ENCODE assay signal across 13 mouse cellular contexts in the genomic region with DNA sequence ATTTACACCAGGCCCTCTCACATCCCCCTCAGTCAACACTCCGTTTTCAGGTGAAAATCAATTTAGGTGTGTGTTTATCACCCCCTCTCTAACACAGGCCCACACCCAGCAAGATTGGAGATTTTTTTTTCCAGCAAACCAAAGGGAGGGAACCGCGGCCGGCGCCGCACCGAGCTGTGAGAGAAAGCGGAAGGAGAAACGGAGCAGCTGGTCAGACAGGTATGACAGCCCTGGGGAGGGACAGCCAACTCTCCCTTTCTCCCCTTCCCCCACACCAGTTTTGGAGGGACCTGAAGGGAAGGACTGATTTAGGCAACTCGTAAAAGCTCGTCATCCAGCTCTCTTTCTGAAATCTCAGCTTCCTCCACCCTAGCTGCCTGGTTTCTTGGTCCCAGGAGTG. TPM values are rescaled to one million over a fixed set of nuclear protein-coding genes. Genes with fewer than 3 reads are reported as not detected.
DNase-seq lines count a peak whose midpoint lies in the region; ATAC-seq and TF ChIP-seq lines count a peak whose summit lies in the region.
"Had no signal": no experiment of that assay in that cellular context is flagged by ENCODE, and none has a peak within 500 bp of the region (broad histone marks: within the 10 kb centered on the region; RNA-seq: fewer than 3 reads in every experiment).

No protein-coding gene starts in this region.

- H3K9ac ChIP-seq in limb, embryonic 13.5 days = no peak overlapping the region
- no peak overlapping the region for H3K9ac ChIP-seq in lung, postnatal 0 days (replicated peaks; ENCODE audit: low read depth)
- no peak overlapping the region for H3K9ac ChIP-seq in midbrain, embryonic 14.5 days (replicated peaks; ENCODE audit: low read length)
- H3K9ac ChIP-seq in forebrain, postnatal 0 days = no peak overlapping the region

- WGBS in limb, embryonic 13.5 days = 16% methylated on average over 11 of the region's 11 CpGs
- 23% methylated on average over 11 of the region's 11 CpGs for WGBS in lung, postnatal 0 days
- 43% methylated on average over 11 of the region's 11 CpGs for WGBS in midbrain, embryonic 14.5 days
- 43% methylated on average over 11 of the region's 11 CpGs for WGBS in forebrain, postnatal 0 days

- ATAC-seq in limb, embryonic 13.5 days (ENCODE audit: low FRiP score, low read depth) = no peak
- no peak for ATAC-seq in lung, postnatal 0 days
- ATAC-seq in midbrain, embryonic 14.5 days (ENCODE audit: low FRiP score, low TSS enrichment) = no peak
- ATAC-seq in forebrain, postnatal 0 days = no peak

- H3K36me3 ChIP-seq in limb, embryonic 13.5 days = no peaks in the 10 kb centered on the region
- no peaks in the 10 kb centered on the region for H3K36me3 ChIP-seq in lung, postnatal 0 days (ENCODE audit: insufficient read depth, low read length)
- no peaks in the 10 kb centered on the region for H3K36me3 ChIP-seq in midbrain, embryonic 14.5 days (ENCODE audit: control insufficient read depth, insufficient read depth, low read length)
- H3K36me3 ChIP-seq in forebrain, postnatal 0 days (ENCODE audit: insufficient read depth) = no peaks in the 10 kb centered on the region

- no peak overlapping the region for H3K27ac ChIP-seq in limb, embryonic 13.5 days
- H3K27ac ChIP-seq in lung, postnatal 0 days (ENCODE audit: low read length) = peak overlapping the region; percentile 86
- H3K27ac ChIP-seq in midbrain, embryonic 14.5 days (replicated peaks; ENCODE audit: low read depth, low read length) = no peak overlapping the region
- no peak overlapping the region for H3K27ac ChIP-seq in forebrain, postnatal 0 days (ENCODE audit: low read depth, low read length)

- no peaks in the 10 kb centered on the region for H3K9me3 ChIP-seq in limb, embryonic 13.5 days
- no peaks in the 10 kb centered on the region for H3K9me3 ChIP-seq in lung, postnatal 0 days (ENCODE audit: low read length)
- H3K9me3 ChIP-seq in midbrain, embryonic 14.5 days (ENCODE audit: control insufficient read depth, low read length) = no peaks in the 10 kb centered on the region
- no peaks in the 10 kb centered on the region for H3K9me3 ChIP-seq in forebrain, postnatal 0 days (ENCODE audit: low read length)

- TF ChIP-seq CTCF in lung, postnatal 0 days (IDR thresholded peaks at IDR 0.05) = no peak
- no peak for TF ChIP-seq CTCF in forebrain, postnatal 0 days (IDR thresholded peaks at IDR 0.05; ENCODE audit: low read depth)

- H3K4me2 ChIP-seq in limb, embryonic 13.5 days (replicated peaks) = peak overlapping the region; percentile 16; the same call in 1 of the 2 replicates
- H3K4me2 ChIP-seq in lung, postnatal 0 days (replicated peaks; ENCODE audit: low read depth, low read length) = no peak overlapping the region
- H3K4me2 ChIP-seq in midbrain, embryonic 14.5 days (ENCODE audit: low read length) = no peak overlapping the region
- H3K4me2 ChIP-seq in forebrain, postnatal 0 days (ENCODE audit: low read depth) = no peak overlapping the region

- H3K4me3 ChIP-seq in limb, embryonic 13.5 days = no peak overlapping the region
- H3K4me3 ChIP-seq in lung, postnatal 0 days (ENCODE audit: low read depth, low read length) = no peak overlapping the region
- H3K4me3 ChIP-seq in midbrain, embryonic 14.5 days (replicated peaks; ENCODE audit: low read depth, low read length) = no peak overlapping the region
- no peak overlapping the region for H3K4me3 ChIP-seq in forebrain, postnatal 0 days (ENCODE audit: low read depth, low read length)

- TF ChIP-seq EP300 in lung, postnatal 0 days (IDR thresholded peaks at IDR 0.05) = no peak

- H3K4me1 ChIP-seq in limb, embryonic 13.5 days = peaks cover 36% of the 10 kb centered on the region
- peaks cover 12% of the 10 kb centered on the region; the same call in 1 of the 2 replicates for H3K4me1 ChIP-seq in lung, postnatal 0 days (ENCODE audit: insufficient read depth, low read depth, low read length)
- H3K4me1 ChIP-seq in midbrain, embryonic 14.5 days (ENCODE audit: control insufficient read depth, insufficient read depth, low read length) = no peaks in the 10 kb centered on the region
- no peaks in the 10 kb centered on the region for H3K4me1 ChIP-seq in forebrain, postnatal 0 days (ENCODE audit: insufficient read depth)

- peaks cover 61% of the 10 kb centered on the region for H3K27me3 ChIP-seq in limb, embryonic 13.5 days
- 0 out of 2 replicates have a peak, but pooled peaks cover 4% of the 10 kb centered on the region for H3K27me3 ChIP-seq in lung, postnatal 0 days (replicated peaks; ENCODE audit: insufficient read depth, low read length)
- peaks cover 41% of the 10 kb centered on the region for H3K27me3 ChIP-seq in midbrain, embryonic 14.5 days (ENCODE audit: control insufficient read depth, insufficient read depth, low read length)
- H3K27me3 ChIP-seq in forebrain, postnatal 0 days (ENCODE audit: insufficient read depth, low read length) = peaks cover 26% of the 10 kb centered on the region

- DNase-seq in urinary bladder, postnatal 14 days (ENCODE audit: low spot score) = peak; percentile 87
- no peak for DNase-seq in urinary bladder, adult 2 months (ENCODE audit: low spot score)
- peak; percentile 78 for DNase-seq in lung, postnatal 0 days (ENCODE audit: low spot score)
- no peak for DNase-seq in gastrocnemius, adult 8-10 months (ENCODE audit: low spot score in 2 of 2)
- DNase-seq in midbrain, embryonic 14.5 days = no peak
- no peak for DNase-seq in forebrain, postnatal 0 days
- DNase-seq in gastrocnemius, postnatal 4 days (ENCODE audit: low spot score in 2 of 2) = no peak
- DNase-seq: cerebellum, adult 9-11 months had no signal

RNA-seq across cellular contexts. Expression of gene Krt8, which starts 2.0 kb away (rescaled TPM):
- polyA plus RNA-seq in urinary bladder, adult 2 months (2012; rRNA removed) = 382 and 417 TPM in 2 replicates
- polyA plus RNA-seq in limb, embryonic 13.5 days (2015; fragmentation: Nextera tagmentation; extraction: Ambion mirVana) = 7.3 and 7.8 TPM in 2 replicates
- polyA plus RNA-seq in lung, postnatal 0 days (2015; fragmentation: Nextera tagmentation; extraction: Ambion mirVana) = 353 and 389 TPM in 2 replicates
- under 1 TPM in 1 of 4 experiments, not detected in 3; 0.32 TPM for total RNA-seq in gastrocnemius, adult 8-10 months (2022)
- polyA plus RNA-seq in midbrain, embryonic 14.5 days (2014; fragmentation: Nextera tagmentation; extraction: Ambion mirVana) = 0.15 and 0.59 TPM in 2 replicates
- 1.5 and 2.2 TPM in 2 replicates for total RNA-seq in forebrain, postnatal 0 days (2014; rRNA removed)
- 3.1 and 3.9 TPM in 2 replicates for polyA plus RNA-seq in forebrain, postnatal 0 days (2015; fragmentation: Nextera tagmentation; extraction: Ambion mirVana)
- 1 to 10 TPM; 4.0 to 4.7 TPM for total RNA-seq in gastrocnemius, postnatal 4 days (2021)
- total RNA-seq: CH12.LX; layer of hippocampus, adult 18-20 months had no signal

RNA-seq across cellular contexts. Expression of gene Krt18, which starts 21.7 kb away (rescaled TPM):
- polyA plus RNA-seq in urinary bladder, adult 2 months (2012; rRNA removed) = 642 and 655 TPM in 2 replicates
- polyA plus RNA-seq in limb, embryonic 13.5 days (2015; fragmentation: Nextera tagmentation; extraction: Ambion mirVana) = 20.9 and 21.2 TPM in 2 replicates
- polyA plus RNA-seq in lung, postnatal 0 days (2015; fragmentation: Nextera tagmentation; extraction: Ambion mirVana) = 235 and 248 TPM in 2 replicates
- 1 to 10 TPM in 1 of 4 experiments, under 1 TPM in 3; 0.29 to 2.0 (median 0.42) TPM for total RNA-seq in gastrocnemius, adult 8-10 months (2022)
- polyA plus RNA-seq in midbrain, embryonic 14.5 days (2014; fragmentation: Nextera tagmentation; extraction: Ambion mirVana) = 0.35 and 1.3 TPM in 2 replicates
- total RNA-seq in forebrain, postnatal 0 days (2014; rRNA removed) = 3.4 and 4.3 TPM in 2 replicates
- polyA plus RNA-seq in forebrain, postnatal 0 days (2015; fragmentation: Nextera tagmentation; extraction: Ambion mirVana) = 7.0 and 9.5 TPM in 2 replicates
- total RNA-seq in gastrocnemius, postnatal 4 days (2021) = 1 to 10 TPM; 2.3 to 5.8 TPM

RNA-seq across cellular contexts. Expression of gene Krt78, which starts 52.2 kb away (rescaled TPM):
- 2.1 and 3.0 TPM in 2 replicates for polyA plus RNA-seq in urinary bladder, adult 2 months (2012; rRNA removed)
- 0.06 TPM in 1 of 2 replicates, not detected in the other for polyA plus RNA-seq in limb, embryonic 13.5 days (2015; fragmentation: Nextera tagmentation; extraction: Ambion mirVana)
- polyA plus RNA-seq in lung, postnatal 0 days (2015; fragmentation: Nextera tagmentation; extraction: Ambion mirVana) = 0.08 and 0.20 TPM in 2 replicates
- total RNA-seq in gastrocnemius, adult 8-10 months (2022) = not detected
- not detected in 2 replicates for polyA plus RNA-seq in midbrain, embryonic 14.5 days (2014; fragmentation: Nextera tagmentation; extraction: Ambion mirVana)
- not detected in 2 replicates for total RNA-seq in forebrain, postnatal 0 days (2014; rRNA removed)
- polyA plus RNA-seq in forebrain, postnatal 0 days (2015; fragmentation: Nextera tagmentation; extraction: Ambion mirVana) = not detected in 2 replicates
- total RNA-seq in gastrocnemius, postnatal 4 days (2021) = not detected
- total RNA-seq: CH12.LX; gastrocnemius, adult 18-20 months; layer of hippocampus, adult 18-20 months had no signal
- polyA plus RNA-seq: heart, postnatal 0 days had no signal

Comparison
In these comparisons a context has a peak if more than half of its experiments do, and no peak if none do; other contexts are left out.
1. DNase-seq: peak in urinary bladder, postnatal 14 days (single experiment) and lung, postnatal 0 days (single experiment); none in urinary bladder, adult 2 months (single experiment), gastrocnemius, adult 8-10 months (0 of 2), midbrain, embryonic 14.5 days (single experiment), forebrain, postnatal 0 days (single experiment) and gastrocnemius, postnatal 4 days (0 of 2).
2. RNA of gene Krt8, which starts 2.0 kb away (polyA plus RNA-seq): 382 to 417 TPM in urinary bladder, adult 2 months and 353 to 389 TPM in lung, postnatal 0 days; 7.3 to 7.8 TPM in limb, embryonic 13.5 days, 3.1 to 3.9 TPM in forebrain, postnatal 0 days and 0.15 to 0.59 TPM in midbrain, embryonic 14.5 days; every median in the first group is over 10 times any median in the second.
3. RNA of gene Krt18, which starts 21.7 kb away (polyA plus RNA-seq): 642 to 655 TPM in urinary bladder, adult 2 months and 235 to 248 TPM in lung, postnatal 0 days; 20.9 to 21.2 TPM in limb, embryonic 13.5 days, 7.0 to 9.5 TPM in forebrain, postnatal 0 days and 0.35 to 1.3 TPM in midbrain, embryonic 14.5 days; every median in the first group is over 10 times any median in the second.